Mouse (Mus musculus) retina, embryonic 14.5 days (tissue): ENCODE results near the gene Tmem87b.

Source experiments
- DNase-seq: peaks from one replicate; pipeline ENCODE4 v3.0.0-alpha.2; 2015; ENCODE audit warnings: low spot score

Gene Tmem87b

GRCm38 (mm10) chr2:128818956-128819643 is 1.2 kb downstream of the Tmem87b start:
- DNase-seq: no peak

DNA sequence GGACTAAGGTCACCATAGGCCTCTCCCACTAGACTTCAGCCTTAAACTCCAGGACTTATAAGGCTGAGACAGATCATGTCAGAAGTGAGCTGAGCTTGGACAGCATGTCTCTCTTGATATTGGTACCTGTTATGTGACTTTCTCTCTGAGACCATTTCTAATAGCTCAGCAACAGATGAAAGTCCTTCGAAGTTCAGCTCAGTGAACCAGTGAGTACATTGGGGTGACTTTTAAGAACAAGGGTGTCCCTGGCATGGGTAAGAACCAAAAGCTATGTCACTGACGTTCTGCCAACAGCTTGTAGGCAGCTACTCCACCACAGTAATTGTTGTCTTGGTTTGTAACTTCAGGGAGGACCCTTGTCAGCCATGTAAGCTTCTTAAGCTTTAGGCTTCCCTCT is 2.7 kb downstream of the Tmem87b start:
- no peak for DNase-seq

DNA sequence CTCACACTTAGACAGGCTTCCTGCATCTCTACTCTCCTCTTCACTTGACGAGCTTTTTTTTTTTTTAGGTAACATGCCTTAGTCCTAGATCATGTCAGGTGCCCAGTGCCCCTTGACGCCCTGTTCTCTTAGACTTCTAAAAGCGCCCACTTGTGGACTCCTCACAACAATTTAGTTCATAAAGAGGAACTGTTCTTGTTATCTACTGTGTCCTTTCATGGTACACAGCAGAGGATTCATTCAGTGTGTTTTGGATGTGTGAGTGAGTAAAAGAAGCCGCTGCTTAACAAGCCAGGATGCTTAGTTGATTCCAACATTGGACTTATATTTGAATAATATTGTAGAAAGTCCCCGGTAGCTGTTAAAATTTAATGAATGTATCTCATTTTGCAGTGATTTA is 6.0 kb downstream of the Tmem87b start:
- DNase-seq: no peak

DNA sequence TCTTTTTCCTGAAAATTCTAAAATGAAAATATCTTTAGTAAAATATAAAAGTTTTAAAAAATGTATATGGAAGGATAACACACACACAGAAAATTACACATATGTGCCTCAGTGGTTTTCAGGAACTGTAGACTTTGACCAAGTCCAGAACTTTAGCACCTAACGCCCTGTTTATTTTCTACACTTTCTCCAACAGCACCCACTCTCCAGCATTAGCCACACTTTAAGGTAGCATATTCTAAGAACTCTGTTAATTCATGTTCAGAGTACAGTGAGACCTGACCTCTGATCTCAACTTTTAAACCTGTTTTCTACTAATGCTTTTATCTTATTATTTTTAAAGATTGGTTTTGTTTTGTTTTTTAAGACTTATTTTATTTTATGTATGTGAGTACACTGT is 9.9 kb downstream of the Tmem87b start:
- DNase-seq: no peak

GRCm38 (mm10) chr2:128832611-128833010 is 14.7 kb downstream of the Tmem87b start:
- DNase-seq: no peak

DNA sequence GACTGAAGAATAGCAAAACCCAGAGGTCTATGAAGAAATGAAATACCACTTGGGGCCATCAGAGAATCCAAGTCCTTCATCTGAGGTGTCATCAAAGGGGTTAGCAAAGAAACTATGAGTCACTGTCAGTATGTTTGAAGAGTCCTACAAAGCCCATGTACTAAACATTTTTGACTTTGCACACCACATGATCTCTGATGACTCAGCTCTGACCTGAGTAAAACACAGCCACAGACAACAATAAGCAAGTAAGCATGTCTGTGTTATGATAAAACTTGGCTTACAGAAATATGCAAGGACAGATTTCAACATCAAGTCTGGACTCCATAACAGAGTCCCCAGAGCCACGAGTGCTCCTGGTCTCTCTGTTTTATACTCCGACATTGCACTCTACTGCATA is 15.1 kb downstream of the Tmem87b start:
- DNase-seq: no peak

- DNase-seq: no peak
Observed at GRCm38 (mm10) chr2:128833435-128833834, 15.5 kb downstream of the Tmem87b start.

- no peak for DNase-seq
Observed at GRCm38 (mm10) chr2:128837531-128837930, 19.6 kb downstream of the Tmem87b start.

DNA sequence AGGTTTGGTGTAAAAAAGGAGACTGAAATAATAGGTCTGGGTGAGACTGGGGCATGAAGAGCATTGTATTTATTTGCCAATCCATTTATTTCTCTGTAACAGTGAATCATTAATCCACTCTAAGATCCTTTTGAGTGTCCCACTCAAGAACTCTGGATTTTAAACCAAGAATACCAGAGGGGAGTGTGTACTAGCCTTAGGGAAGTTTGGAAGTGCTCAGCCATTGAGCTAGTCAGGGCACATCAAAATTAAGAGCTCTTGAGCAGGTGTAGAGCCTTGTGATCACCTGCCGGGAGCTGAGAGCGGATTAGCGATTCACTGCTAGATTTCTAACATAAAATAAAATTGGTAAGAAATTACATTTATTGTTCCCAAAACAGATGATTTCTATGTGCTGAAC is 20.7 kb downstream of the Tmem87b start:
- no peak for DNase-seq

- DNase-seq: no peak
Observed at GRCm38 (mm10) chr2:128839501-128839900, 21.6 kb downstream of the Tmem87b start.

DNA sequence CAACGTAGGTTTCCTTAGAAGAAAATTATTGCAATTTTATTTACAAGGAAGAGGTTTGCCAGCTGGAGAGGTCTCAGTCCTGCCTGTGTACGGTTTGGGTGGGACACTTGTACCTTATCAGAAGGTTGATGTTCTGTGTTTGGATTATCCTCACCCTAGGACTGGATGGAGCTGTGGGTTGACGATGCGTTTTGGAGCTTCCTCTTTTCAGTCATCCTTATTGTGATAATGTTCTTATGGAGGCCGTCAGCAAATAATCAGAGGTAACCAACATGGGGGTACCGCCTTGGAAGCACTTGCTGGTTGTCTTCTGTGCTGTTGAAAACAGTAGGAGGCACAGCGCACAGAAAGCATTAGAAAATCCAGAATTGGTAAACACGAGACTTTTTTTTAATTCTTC is 24.5 kb downstream of the Tmem87b start:
- no peak for DNase-seq

- DNase-seq: no peak
Observed at GRCm38 (mm10) chr2:128850036-128850435, 32.1 kb downstream of the Tmem87b start.

- no peak for DNase-seq
Observed at GRCm38 (mm10) chr2:128856673-128857072, 38.8 kb downstream of the Tmem87b start.

- DNase-seq: no peak
Observed at GRCm38 (mm10) chr2:128858962-128859361, 41.0 kb downstream of the Tmem87b start.

DNA sequence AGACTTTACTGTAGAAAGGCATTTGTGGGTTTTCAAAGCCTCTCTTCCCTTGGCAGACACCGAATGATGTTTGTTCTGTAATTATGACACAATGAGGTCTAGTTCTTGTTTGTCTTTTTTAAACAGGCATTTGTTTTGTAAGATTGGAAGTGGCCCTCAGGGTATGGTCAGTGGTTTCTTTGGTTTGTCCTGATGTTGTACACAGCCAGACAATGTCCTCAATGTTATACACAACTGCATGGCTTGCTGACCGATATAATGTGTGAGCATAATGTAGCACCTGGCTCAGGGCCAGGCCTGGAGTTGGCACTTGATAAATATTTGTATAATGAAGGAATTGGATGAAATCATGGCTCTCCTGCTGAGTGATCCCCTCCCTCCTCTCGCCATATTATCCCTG is 41.9 kb downstream of the Tmem87b start:
- DNase-seq: no peak

- no peak for DNase-seq
Observed at GRCm38 (mm10) chr2:128862636-128863035, 44.7 kb downstream of the Tmem87b start, which contains the start of gene Fbln7. Gene Fbln7, plus strand, starts transcription at chr2:128862981.

- peak; percentile 70 for DNase-seq
Observed at GRCm38 (mm10) chr2:128863777-128864331, 45.9 kb downstream of the Tmem87b start.

DNA sequence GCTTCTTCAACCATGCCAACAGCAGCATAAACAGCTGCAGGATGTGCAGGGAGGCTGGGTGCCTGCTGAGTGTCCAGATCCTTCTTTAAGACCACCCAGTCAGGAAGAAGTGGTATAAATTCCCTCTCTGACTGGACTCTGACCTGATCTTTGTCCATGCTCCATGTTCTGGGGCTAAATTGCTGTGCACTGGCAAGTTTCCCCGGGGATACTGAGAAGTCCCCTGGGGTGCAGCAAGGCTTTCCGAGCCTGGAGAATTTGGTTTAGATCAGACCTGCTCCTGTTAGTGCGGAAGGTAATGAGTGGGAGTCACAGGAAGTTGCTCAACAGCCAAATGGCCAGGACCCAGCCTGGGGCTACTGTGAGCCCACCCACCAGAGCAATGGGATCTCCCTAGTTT is 47.1 kb downstream of the Tmem87b start:
- no peak for DNase-seq

DNA sequence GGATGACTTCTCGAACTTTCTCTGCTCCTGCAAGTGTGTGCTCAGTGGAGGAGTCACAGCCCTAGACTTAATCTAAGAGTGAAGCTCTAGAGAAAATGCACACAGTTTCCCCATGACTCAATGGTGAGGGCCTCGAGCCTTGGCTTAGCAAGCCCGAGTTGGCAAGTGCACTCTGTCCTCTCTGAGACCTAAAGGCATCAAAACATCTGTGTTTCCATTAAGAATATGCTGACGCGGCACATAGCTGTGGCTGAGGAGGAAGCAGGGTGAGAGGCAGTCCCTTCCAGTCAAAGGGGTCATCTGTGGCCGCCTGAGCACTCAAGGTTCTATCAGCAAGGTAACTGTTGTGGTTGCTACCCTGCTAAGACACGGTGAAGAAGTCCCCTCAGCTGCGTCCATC is 53.7 kb downstream of the Tmem87b start:
- DNase-seq: no peak

GRCm38 (mm10) chr2:128872256-128872655 is 54.3 kb downstream of the Tmem87b start:
- DNase-seq: no peak

DNA sequence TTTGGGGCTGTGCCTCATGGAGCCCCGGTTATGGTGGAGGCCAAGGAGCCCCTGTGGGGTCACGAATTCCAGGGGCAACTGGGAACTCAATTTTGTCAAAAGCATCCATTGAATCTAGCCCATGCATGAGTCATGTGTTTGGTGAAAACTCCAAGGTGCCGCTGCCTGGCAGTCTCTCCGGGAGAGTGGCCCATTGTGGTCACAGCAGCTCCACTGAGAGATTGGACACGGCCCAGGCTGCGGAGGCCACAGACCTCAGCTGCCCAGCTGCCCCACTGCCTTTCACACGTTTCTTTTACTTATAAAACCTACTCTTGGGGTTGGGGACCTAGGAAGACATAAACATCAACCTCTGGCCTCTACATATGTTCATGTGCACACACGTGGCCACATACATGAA is 57.6 kb downstream of the Tmem87b start:
- no peak for DNase-seq

DNA sequence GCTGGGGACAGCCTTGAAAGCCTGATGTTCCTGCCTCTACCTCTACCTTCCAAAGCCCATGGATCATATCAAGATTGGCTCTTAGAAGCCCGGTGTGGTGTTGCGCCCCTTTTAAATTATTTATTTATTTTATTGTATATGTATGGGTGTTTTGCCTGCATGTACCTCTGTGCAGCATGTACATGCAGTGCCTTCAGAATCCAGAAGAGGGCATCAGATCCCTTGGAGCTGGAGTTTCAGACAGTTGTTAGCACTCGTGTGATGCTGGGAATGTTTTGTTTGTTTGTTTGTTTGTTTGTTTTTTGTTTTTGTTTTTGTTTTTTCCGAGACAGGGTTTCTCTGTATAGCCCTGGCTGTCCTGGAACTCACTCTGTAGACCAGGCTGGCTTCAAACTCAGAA is 63.3 kb downstream of the Tmem87b start:
- no peak for DNase-seq

DNA sequence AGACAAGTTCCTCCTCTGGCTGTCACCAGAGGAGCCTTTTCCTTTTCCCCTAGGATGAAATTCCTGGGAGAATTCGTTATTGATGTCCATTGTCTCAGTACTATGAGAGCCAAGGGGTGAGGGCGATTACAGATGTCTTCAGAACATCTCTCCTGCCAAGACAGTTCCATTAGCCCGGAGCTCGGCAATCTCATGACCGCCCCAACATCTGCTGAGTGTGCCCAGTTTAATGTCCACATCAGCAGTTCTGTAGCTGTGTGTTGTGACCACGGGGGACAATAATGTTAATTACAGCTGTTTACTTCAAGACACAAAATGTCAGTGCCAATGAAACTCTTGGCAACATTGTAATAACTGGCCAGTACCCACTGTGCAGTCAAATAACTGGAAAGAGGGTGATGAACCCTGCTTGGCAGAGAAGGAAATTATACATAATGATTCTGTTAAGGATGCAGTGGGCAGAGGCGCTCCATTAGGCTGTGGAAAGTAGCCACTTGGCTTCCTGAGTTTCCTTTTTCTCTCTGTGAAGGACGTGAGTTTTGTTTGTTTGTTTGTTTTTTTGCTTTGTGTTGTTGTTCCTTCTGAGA is 67.4 kb downstream of the Tmem87b start:
- no peak for DNase-seq
